Mouse (Mus musculus) WW6 (cell line): ENCODE results near the gene Adm.

Experiments used
- DNase-seq: peaks from one replicate; pipeline ENCODE4 v3.0.0-alpha.2; 2013; ENCODE audit warnings: low read depth, low spot score

Gene Adm

DNA sequence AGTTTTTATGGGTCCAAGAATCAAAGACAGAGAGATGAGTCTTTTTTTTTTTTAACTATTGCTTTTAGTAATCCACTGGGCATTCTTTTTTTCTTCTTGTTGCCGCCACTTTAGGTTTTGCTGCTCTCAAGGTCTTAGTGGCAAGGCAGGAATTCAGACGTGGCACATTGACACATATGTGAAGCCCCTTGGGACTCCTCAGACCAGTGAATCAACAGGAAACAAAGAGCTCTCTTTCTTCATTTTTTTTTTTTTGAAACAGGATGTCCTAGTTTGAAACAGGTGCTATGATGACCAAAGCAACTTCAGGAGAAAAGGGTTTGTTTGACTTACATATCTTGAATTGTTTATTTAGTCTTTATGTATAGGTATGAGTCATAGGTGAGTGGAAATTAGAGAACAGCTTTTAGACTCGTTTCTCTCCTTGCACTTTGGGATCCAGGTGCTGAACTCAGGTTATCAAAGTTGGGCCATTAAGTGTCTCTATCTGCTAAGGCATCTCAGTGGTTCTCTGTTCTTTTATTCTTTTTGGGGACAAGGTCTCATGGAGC is 31.0 kb downstream of the Adm start:
- DNase-seq = no peak

DNA sequence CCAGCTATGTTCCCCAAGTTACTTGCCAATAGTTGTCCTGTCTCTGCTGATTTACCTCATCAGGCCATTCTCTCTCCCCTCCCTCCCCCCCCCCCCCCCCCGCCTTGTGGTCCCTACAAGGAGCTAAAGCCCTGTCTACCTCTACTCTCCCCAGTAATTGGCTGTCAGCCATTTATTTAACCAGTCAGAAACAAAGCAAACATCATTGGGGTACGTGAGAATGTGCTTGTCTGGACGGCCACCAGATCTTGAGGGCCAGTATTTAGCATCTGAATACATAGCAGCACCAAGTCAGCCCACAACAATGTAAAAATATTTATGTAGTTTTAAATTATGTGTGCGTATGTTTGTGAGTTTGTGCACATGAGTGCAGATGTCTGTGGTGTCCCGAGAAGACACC is 39.1 kb downstream of the Adm start:
- no peak for DNase-seq

DNA sequence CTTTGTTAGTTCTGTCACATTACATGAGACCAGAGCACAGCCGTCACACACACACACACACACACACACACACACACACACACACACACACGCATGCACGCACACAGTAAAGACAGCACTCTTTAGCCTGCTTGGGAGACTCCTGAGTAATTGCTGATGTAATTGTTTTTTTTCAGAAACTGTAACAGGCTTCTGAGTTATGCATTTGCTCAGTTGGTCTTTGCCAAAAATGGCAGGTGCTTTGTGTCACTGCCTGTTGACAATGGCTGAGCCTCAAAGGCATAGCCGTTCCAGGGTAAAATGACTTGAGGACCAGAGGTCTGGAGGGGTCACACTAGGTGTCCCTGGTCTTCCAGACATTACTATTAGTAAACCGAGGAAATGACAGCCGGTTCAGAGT is 40.8 kb downstream of the Adm start:
- DNase-seq = no peak

DNA sequence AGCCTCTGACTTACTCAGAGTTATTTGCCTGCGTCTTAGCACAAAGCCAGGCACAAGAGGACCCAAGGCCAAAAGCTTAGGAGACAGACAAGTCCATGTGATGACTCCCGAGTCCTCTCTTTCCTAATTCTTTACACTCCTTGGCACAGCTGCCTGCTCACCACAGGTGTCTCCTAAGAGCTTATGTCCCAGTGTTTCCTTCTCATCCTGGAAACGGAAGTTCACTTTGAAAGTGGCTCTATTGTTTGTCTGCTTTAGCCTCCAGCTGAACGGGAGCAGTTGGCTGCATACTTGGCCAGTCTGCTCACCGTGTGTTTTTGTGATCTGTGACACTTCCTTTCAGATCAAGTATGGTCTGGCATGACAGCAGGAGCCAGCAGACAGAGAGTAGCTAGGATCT is 41.3 kb downstream of the Adm start:
- DNase-seq = no peak

DNA sequence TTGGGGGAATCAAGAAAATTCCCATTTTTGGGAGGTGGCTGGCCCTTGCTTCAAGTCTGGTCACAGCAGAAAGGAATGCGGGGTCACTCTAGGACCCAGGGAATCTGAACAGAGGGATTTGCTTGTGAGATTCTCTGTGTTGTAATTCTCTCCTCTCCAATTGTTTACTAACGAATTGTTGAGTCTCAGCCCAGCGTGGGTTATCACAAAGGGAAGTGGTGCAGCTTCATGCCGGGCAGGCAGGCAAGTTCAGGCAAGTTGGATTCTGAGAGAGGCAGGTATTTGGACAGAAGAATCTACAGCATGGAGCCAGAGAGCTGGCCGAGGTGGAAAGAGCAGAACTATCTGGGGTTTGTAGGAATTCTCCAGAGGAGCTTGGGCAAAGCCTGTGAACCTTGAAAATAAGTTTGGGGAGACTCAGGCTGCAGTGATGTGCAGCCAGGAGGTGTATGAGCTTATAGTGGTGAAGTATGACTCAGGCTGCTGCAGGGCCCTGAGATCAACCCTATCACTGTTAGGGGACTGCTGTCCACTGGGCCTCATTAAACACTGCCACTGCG is 43.7 kb downstream of the Adm start:
- DNase-seq = no peak
